Mouse (Mus musculus) forebrain, embryonic 14.5 days (tissue): ENCODE measurements at regions not wholly inside any gene's neighbourhood (a gene's known extent, or its start where the extent isn't known, plus 50 kb on each side); places are given as distances from the start of the nearest gene placed in this dataset.

Experiments
- ATAC-seq: fragments of 200-750 bp; cut with Nextera tagmentation; 2 replicates; pipeline ENCODE4 v1.8.0; 2017; ENCODE audit warnings: mild to moderate bottlenecking, moderate library complexity
- DNase-seq: peaks from one replicate; pipeline ENCODE4 v3.0.0-alpha.2; 2015; ENCODE audit warnings: low spot score
- H3K27ac ChIP-seq: fragments of 300-500 bp; sonication (generic); 2 replicates; pipeline ENCODE4 v1.5.1; 2014; ENCODE audit warnings: low read depth, mild to moderate bottlenecking, control low read depth, low read length, moderate library complexity
- H3K27me3 ChIP-seq: fragments of 300-500 bp; sonication (generic); replicated peaks from 2 replicates; pipeline ENCODE4 v1.6.1; 2014; ENCODE audit warnings: low read length, control low read depth, mixed read lengths; ENCODE audit not compliant: control insufficient read depth, insufficient read depth
- H3K36me3 ChIP-seq: fragments of 300-500 bp; sonication (generic); 2 replicates; pipeline ENCODE4 v1.6.1; 2014; ENCODE audit warnings: low read length, control low read depth; ENCODE audit not compliant: control insufficient read depth, insufficient read depth
- H3K4me1 ChIP-seq: fragments of 300-500 bp; sonication (generic); 2 replicates; pipeline ENCODE4 v1.6.1; 2014; ENCODE audit warnings: antibody characterized with exemption, low read length, control low read depth; ENCODE audit not compliant: control insufficient read depth, insufficient read depth
- H3K4me2 ChIP-seq: fragments of 300-500 bp; sonication (generic); 2 replicates; pipeline ENCODE4 v1.6.1; 2014; ENCODE audit warnings: mild to moderate bottlenecking, control low read depth, low read length
- H3K4me3 ChIP-seq: fragments of 300-500 bp; sonication (generic); 2 replicates; pipeline ENCODE4 v1.5.1; 2014; ENCODE audit warnings: low read depth, low read length, control low read depth
- H3K9ac ChIP-seq: fragments of 300-500 bp; sonication (generic); 2 replicates; pipeline ENCODE4 v1.6.1; 2014; ENCODE audit warnings: mild to moderate bottlenecking, low read length, control low read depth, moderate library complexity
- H3K9me3 ChIP-seq: fragments of 300-500 bp; sonication (generic); replicated peaks from 2 replicates; pipeline ENCODE4 v1.6.1; 2016; ENCODE audit warnings: low read length, control low read depth, mixed read lengths; ENCODE audit not compliant: control insufficient read depth
- WGBS: fragments of 180-500 bp; shearing (Covaris S2); extraction: QIAGEN DNeasy Blood & Tissue Kit; methylation state at CpG from one replicate; pipeline ENCODE4 v1.1.7; 2014; 5-methylcytosine and 5-hydroxymethylcytosine counted together

- Histone ChIP-seq H3K4me1 (no peaks in the 10 kb centered on the region), H3K27ac (no peak overlapping the region), H3K36me3 (no peaks in the 10 kb centered on the region), H3K9ac (no peak overlapping the region), H3K9me3 (no peaks in the 10 kb centered on the region), H3K4me2 (no peak overlapping the region), H3K4me3 (no peak overlapping the region), H3K27me3 (no peaks in the 10 kb centered on the region)
- no peak for ATAC-seq
- DNase-seq, result peak; percentile 41
- WGBS, result 27% methylated on average over 3 of the region's 3 CpGs
Measured at GRCm38 (mm10) chr15:31805522-31805921, 203.9 kb downstream of the Fam173b start.

- H3K36me3 ChIP-seq, result no peaks in the 10 kb centered on the region
- no peak overlapping the region for H3K9ac ChIP-seq
- H3K4me2 ChIP-seq, result no peak overlapping the region
- DNase-seq (no peak), ATAC-seq (no peak)
- 88% methylated on average over 5 of the region's 5 CpGs for WGBS
- H3K9me3 ChIP-seq, result no peaks in the 10 kb centered on the region
- H3K27me3 ChIP-seq, result no peaks in the 10 kb centered on the region
- no peak overlapping the region for H3K27ac ChIP-seq
- H3K4me3 ChIP-seq, result no peak overlapping the region
- H3K4me1 ChIP-seq, result no peaks in the 10 kb centered on the region
Measured at GRCm38 (mm10) chr15:31815551-31815950, 213.9 kb downstream of the Fam173b start.

DNA sequence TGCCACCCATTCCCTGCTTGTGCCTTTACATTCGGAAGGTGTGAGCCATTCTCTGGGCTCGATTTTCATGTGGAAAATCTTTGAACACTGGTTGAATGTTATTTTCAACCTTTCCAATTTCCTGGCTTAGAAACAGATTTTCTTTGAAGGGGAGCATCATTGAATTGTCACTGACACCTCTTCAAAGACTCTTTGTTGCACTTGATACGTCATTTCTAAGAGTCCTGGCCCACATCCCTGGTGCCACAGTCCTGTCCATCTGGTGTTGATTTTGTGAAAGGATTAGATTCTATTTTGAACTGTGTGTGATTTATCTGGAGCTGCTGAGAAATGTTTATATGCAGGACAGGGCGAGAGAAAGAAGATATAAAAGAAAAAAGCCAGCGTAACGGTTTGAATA is 217.6 kb downstream of the Fam173b start:
- H3K4me2 ChIP-seq, result no peak overlapping the region
- WGBS, result 54% methylated on average over 6 of the region's 6 CpGs
- H3K4me1 ChIP-seq, result no peaks in the 10 kb centered on the region
- ATAC-seq (no peak), DNase-seq (peak; percentile 6)
- H3K27ac ChIP-seq, result no peak overlapping the region
- H3K27me3 ChIP-seq, result no peaks in the 10 kb centered on the region
- H3K4me3 ChIP-seq, result no peak overlapping the region
- H3K36me3 ChIP-seq, result no peaks in the 10 kb centered on the region
- H3K9ac ChIP-seq, result no peak overlapping the region
- no peaks in the 10 kb centered on the region for H3K9me3 ChIP-seq

- ATAC-seq (no peak), DNase-seq (no peak)
- no peaks in the 10 kb centered on the region for H3K36me3 ChIP-seq
- WGBS, result 96% methylated on average over 6 of the region's 6 CpGs
- H3K9me3 ChIP-seq, result no peaks in the 10 kb centered on the region; the same call in 1 of the 2 replicates
- no peaks in the 10 kb centered on the region for H3K4me1 ChIP-seq
- no peak overlapping the region for H3K27ac ChIP-seq
- no peak overlapping the region for H3K4me2 ChIP-seq
- no peak overlapping the region for H3K9ac ChIP-seq
- no peak overlapping the region for H3K4me3 ChIP-seq
- H3K27me3 ChIP-seq, result no peaks in the 10 kb centered on the region
Measured at GRCm38 (mm10) chr15:31827219-31827618, 225.6 kb downstream of the Fam173b start.

DNA sequence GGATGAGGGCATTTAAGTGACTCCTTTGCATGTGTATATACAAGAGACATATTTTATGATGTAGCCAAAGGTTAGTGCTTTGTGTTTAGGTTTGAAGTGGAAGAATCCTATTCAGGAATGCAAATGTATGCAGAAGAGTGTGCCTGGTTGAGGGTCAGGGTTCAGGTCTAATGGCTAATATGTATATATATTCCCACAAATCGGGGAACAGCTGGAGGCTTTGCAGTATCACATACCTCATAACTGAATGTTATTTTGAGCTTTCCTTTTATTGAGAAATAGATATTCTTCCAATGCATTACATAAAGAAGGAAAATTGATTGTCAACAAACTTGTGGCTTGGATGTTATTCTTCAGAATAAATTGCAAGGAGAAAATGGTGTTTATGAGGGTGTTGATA is 239.9 kb downstream of the Fam173b start:
- WGBS, result 89% methylated on average over 1 of the region's 1 CpGs
- Histone ChIP-seq H3K4me2 (no peak overlapping the region), H3K9me3 (no peaks in the 10 kb centered on the region), H3K36me3 (no peaks in the 10 kb centered on the region), H3K27me3 (no peaks in the 10 kb centered on the region), H3K27ac (no peak overlapping the region), H3K9ac (no peak overlapping the region), H3K4me1 (no peaks in the 10 kb centered on the region), H3K4me3 (no peak overlapping the region)
- DNase-seq, result no peak
- ATAC-seq, result no peak

- DNase-seq (no peak), ATAC-seq (no peak)
- Histone ChIP-seq H3K9ac (no peak overlapping the region), H3K4me3 (no peak overlapping the region), H3K9me3 (no peaks in the 10 kb centered on the region), H3K27me3 (no peaks in the 10 kb centered on the region), H3K4me1 (no peaks in the 10 kb centered on the region), H3K4me2 (no peak overlapping the region), H3K27ac (no peak overlapping the region), H3K36me3 (no peaks in the 10 kb centered on the region)
- WGBS, result 85% methylated on average over 5 of the region's 5 CpGs
Measured at GRCm38 (mm10) chr15:31854764-31855163, 253.1 kb downstream of the Fam173b start.

- DNase-seq (no peak), ATAC-seq (no peak)
- Histone ChIP-seq H3K4me3 (no peak overlapping the region), H3K36me3 (no peaks in the 10 kb centered on the region), H3K4me1 (no peaks in the 10 kb centered on the region), H3K27ac (no peak overlapping the region), H3K9ac (no peak overlapping the region), H3K27me3 (no peaks in the 10 kb centered on the region), H3K9me3 (no peaks in the 10 kb centered on the region), H3K4me2 (no peak overlapping the region)
- WGBS, result 84% methylated on average over 3 of the region's 3 CpGs
Measured at GRCm38 (mm10) chr15:31855188-31855587, 253.5 kb downstream of the Fam173b start.

DNA sequence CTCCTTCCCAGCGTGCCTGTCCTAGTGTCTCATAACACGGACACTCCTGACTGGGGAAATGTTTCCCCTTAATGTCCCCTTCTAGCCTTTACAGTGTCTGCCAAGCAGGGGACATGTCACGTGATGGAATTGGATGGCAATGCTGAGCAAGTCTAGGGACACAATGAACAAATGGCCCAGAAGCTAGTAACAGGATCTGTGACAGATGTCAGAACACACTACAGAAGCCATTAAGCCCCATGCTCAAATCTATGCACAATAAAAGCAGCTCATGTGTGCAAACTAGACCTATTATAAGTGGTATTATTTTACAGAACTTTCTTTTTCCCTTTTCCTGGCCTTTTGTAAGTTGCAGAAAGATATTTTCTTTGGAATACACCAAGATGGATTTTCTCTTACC is 267.4 kb downstream of the Fam173b start:
- ATAC-seq, result no peak
- no peaks in the 10 kb centered on the region for H3K36me3 ChIP-seq
- no peaks in the 10 kb centered on the region for H3K27me3 ChIP-seq
- no peak overlapping the region for H3K27ac ChIP-seq
- no peak overlapping the region for H3K9ac ChIP-seq
- no peak overlapping the region for H3K4me3 ChIP-seq
- WGBS, result 86% methylated on average over 3 of the region's 3 CpGs
- no peak overlapping the region for H3K4me2 ChIP-seq
- no peaks in the 10 kb centered on the region for H3K9me3 ChIP-seq
- DNase-seq, result no peak
- no peaks in the 10 kb centered on the region for H3K4me1 ChIP-seq

- Histone ChIP-seq H3K4me1 (no peaks in the 10 kb centered on the region), H3K27me3 (no peaks in the 10 kb centered on the region), H3K36me3 (no peaks in the 10 kb centered on the region), H3K4me3 (no peak overlapping the region), H3K9ac (no peak overlapping the region), H3K27ac (no peak overlapping the region), H3K9me3 (no peaks in the 10 kb centered on the region), H3K4me2 (no peak overlapping the region)
- 80% methylated on average over 14 of the region's 14 CpGs for WGBS
- DNase-seq (no peak), ATAC-seq (no peak)
Measured at GRCm38 (mm10) chr15:31869673-31870417, 268.2 kb downstream of the Fam173b start.
